Mouse (Mus musculus): ENCODE data around the gene Gm609. TPM values are rescaled to one million over a fixed set of nuclear protein-coding genes. Genes with fewer than 3 reads are reported as not detected.
A peak's percentile ranks its signal among the peaks of the same experiment; 100 is the strongest.
"Not testable (repeated sequence)": the region's sequence is repeated elsewhere in the genome, so short reads cannot be mapped to it uniquely, and the experiment has no call there.

The Gm609 gene
- polyA plus RNA-seq (2012; rRNA removed) (0.03 TPM in 1 of 2 replicates, not detected in the other), polyA plus RNA-seq (2014; fragmentation: Nextera tagmentation; extraction: Ambion mirVana) (not detected in 2 replicates)

DNA sequence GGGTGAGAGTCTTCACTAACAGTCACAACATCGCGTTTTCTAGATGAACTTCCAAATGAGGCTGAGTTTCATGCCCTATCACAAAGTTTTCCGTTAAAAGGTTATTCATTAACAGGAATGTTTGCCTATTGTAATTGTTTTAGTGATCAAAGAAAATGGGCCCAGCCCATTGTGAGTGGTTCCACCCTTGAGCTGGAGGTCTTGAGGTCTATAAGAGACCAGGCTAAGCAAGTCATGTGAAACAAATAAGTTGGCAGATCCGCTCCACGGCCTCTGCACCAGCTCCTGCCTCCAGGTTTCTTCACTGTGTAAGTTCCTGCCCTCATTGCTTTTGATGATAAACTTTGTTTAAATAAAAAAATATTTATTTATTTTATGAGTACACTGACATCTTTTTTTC is at the start of gene Gm609:
Gene Gm609, minus strand, starts transcription at position 43 of the 400 bp plus-strand sequence.
- Histone ChIP-seq H3K4me2 (ENCODE audit: low read depth) (no peak within 1 kb of the TSS), H3K9me3 (ENCODE audit: control insufficient read depth, low read length) (no peaks in the 10 kb centered on the region), H3K27me3 (ENCODE audit: control insufficient read depth, insufficient read depth, low read length) (no peaks in the 10 kb centered on the region), H3K4me1 (replicated peaks; ENCODE audit: control insufficient read depth in 2 of 2, insufficient read depth in 2 of 2, low read length in 1 of 2) (no peaks in the 10 kb centered on the region), H3K4me3 (ENCODE audit: insufficient read depth in 1 of 2, low read depth in 2 of 2, low read length in 2 of 2) (no peak within 1 kb of the TSS), H3K36me3 (replicated peaks; ENCODE audit: control insufficient read depth, insufficient read depth, low read depth) (no peaks in the 10 kb centered on the region), H3K27ac (no peak within 1 kb of the TSS), H3K9ac (replicated peaks) (no peak within 1 kb of the TSS)
- 64% methylated on average over 5 of the region's 5 CpGs for WGBS (ENCODE audit: insufficient replicate concordance)
- DNase-seq (ENCODE audit: low read depth in 3 of 3, low spot score in 3 of 3) (no peak), ATAC-seq (ENCODE audit: insufficient read depth) (no peak)
- TF ChIP-seq EP300 (IDR thresholded peaks at IDR 0.05; ENCODE audit: low read depth) = no peak
- no peak for TF ChIP-seq CTCF (IDR thresholded peaks at IDR 0.05; ENCODE audit: low read depth)

DNA sequence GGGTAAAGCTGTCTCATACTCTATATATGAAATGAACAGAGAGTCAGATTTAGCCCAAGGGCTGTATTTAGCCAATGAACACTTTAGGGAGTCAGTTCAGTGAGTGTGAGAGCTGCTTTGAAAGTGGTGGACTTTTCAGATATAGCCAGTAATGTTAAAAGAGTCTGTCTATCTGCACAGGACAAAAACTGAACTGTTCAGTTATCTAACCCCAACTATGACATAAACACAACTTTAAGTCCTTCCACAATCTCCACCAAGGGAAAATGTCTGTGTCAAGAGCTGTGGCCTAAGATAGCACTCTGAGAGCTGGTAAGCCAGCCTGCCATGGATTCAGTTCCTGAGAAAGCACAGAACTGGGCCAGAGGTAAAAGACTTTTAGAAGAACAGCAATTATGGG is 49.3 kb upstream of the Gm609 start:
- peak; percentile 31 for ATAC-seq (ENCODE audit: insufficient read depth)
- no peak for DNase-seq (ENCODE audit: low read depth in 3 of 3, low spot score in 3 of 3)
- Histone ChIP-seq H3K27me3 (ENCODE audit: control insufficient read depth, insufficient read depth, low read length) (no peaks in the 10 kb centered on the region), H3K27ac (no peak overlapping the region), H3K36me3 (replicated peaks; ENCODE audit: control insufficient read depth, insufficient read depth, low read depth) (no peaks in the 10 kb centered on the region), H3K4me3 (ENCODE audit: insufficient read depth in 1 of 2, low read depth in 2 of 2, low read length in 2 of 2) (no peak overlapping the region), H3K9ac (replicated peaks) (no peak overlapping the region), H3K4me2 (ENCODE audit: low read depth) (no peak overlapping the region), H3K4me1 (replicated peaks; ENCODE audit: control insufficient read depth in 2 of 2, insufficient read depth in 2 of 2, low read length in 1 of 2) (no peaks in the 10 kb centered on the region), H3K9me3 (ENCODE audit: control insufficient read depth, low read length) (no peaks in the 10 kb centered on the region)
- no peak for TF ChIP-seq EP300 (IDR thresholded peaks at IDR 0.05; ENCODE audit: low read depth)
- TF ChIP-seq CTCF (IDR thresholded peaks at IDR 0.05; ENCODE audit: low read depth) = no peak

DNA sequence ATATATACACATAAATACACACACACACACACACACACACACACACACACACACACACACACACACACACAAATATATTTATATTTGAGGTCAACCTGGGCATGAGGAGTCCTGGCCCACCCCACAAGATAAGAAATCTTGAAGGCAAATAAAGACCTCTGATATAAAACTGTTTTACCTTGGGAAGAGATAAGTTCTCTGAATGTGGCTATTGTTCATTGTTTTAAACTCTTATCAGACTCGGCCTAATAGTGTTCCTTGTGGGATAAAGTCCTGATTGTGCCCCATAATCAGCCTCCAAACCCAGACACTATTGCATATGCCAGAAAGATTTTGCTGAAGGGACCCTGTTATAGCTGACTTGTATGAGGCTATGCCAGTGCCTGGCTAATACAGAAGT is 45.6 kb upstream of the Gm609 start:
- not testable (repeated sequence) for H3K27me3 ChIP-seq (ENCODE audit: control insufficient read depth, insufficient read depth, low read length); ATAC-seq (ENCODE audit: insufficient read depth)
- 34% methylated on average over 1 of the region's 1 CpGs for WGBS (ENCODE audit: insufficient replicate concordance)

DNA sequence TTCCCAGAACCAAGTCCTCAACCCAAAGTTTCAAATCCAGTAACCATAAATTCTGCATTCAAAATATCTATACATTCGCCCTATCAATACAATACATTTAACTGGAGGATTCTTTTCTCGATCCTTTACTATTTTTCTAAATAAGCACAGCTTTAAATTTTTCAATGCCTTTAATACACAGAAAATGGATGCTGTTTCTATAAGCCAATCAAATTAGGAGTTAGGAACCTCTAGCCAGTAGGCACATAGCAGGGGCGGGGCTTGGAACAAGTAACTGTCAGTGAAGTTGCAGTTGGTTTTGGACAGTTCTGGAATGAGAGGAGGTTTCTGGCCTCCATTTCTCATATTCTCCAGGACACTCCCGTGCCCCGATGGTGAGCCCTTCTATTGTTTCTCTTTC is 42.2 kb upstream of the Gm609 start, which contains the start of gene Slc9c1:
Gene Slc9c1, plus strand, starts transcription at position 301 of the 400 bp plus-strand sequence.
- TF ChIP-seq EP300 (IDR thresholded peaks at IDR 0.05; ENCODE audit: low read depth) = no peak
- no peak for TF ChIP-seq CTCF (IDR thresholded peaks at IDR 0.05; ENCODE audit: low read depth)
- no peak within 1 kb of the TSS for H3K4me2 ChIP-seq (ENCODE audit: low read depth)
- no peak within 1 kb of the TSS for H3K9ac ChIP-seq (replicated peaks)
- no peaks in the 10 kb centered on the region for H3K4me1 ChIP-seq (replicated peaks; ENCODE audit: control insufficient read depth in 2 of 2, insufficient read depth in 2 of 2, low read length in 1 of 2)
- no peak for ATAC-seq (ENCODE audit: insufficient read depth)
- H3K4me3 ChIP-seq (ENCODE audit: insufficient read depth in 1 of 2, low read depth in 2 of 2, low read length in 2 of 2) = no peak within 1 kb of the TSS
- no peak for DNase-seq (ENCODE audit: low read depth in 3 of 3, low spot score in 3 of 3)
- H3K36me3 ChIP-seq (replicated peaks; ENCODE audit: control insufficient read depth, insufficient read depth, low read depth) = no peaks in the 10 kb centered on the region
- no peak within 1 kb of the TSS for H3K27ac ChIP-seq
- H3K27me3 ChIP-seq (ENCODE audit: control insufficient read depth, insufficient read depth, low read length) = no peaks in the 10 kb centered on the region
- H3K9me3 ChIP-seq (ENCODE audit: control insufficient read depth, low read length) = no peaks in the 10 kb centered on the region
- 67% methylated on average over 5 of the region's 5 CpGs for WGBS (ENCODE audit: insufficient replicate concordance)

More for the DNA sequence above, 45.6 kb upstream of the Gm609 start:
- H3K9me3 ChIP-seq (ENCODE audit: control insufficient read depth, low read length); H3K4me3 ChIP-seq (ENCODE audit: insufficient read depth in 1 of 2, low read depth in 2 of 2, low read length in 2 of 2); H3K9ac ChIP-seq (replicated peaks); H3K4me1 ChIP-seq (replicated peaks; ENCODE audit: control insufficient read depth in 2 of 2, insufficient read depth in 2 of 2, low read length in 1 of 2); H3K36me3 ChIP-seq (replicated peaks; ENCODE audit: control insufficient read depth, insufficient read depth, low read depth); H3K4me2 ChIP-seq (ENCODE audit: low read depth); DNase-seq (ENCODE audit: low read depth in 3 of 3, low spot score in 3 of 3); H3K27ac ChIP-seq: not testable (repeated sequence)

DNA sequence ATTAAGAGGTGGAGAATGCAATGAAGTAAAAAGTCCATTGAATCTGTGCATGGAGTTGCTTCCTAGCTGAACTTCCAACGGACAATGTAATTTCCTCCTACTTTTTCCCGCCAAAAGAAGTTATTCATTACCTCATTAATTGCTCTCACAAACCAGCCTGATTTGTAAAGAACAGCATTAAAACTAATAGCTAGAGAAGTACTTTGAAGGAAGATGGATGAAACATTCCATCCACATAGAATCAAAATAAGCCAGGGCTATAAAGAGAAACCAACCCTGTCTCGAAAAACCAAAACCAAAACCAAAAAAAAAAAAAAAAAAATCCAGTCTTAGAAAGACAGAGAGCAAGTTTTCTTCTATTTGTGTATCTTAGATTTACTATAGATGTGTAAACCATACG is 39.2 kb upstream of the Gm609 start, which contains the start of gene Gm17783:
Gene Gm17783, minus strand, starts transcription at position 101 of the 400 bp plus-strand sequence.
- H3K4me3 ChIP-seq (ENCODE audit: insufficient read depth in 1 of 2, low read depth in 2 of 2, low read length in 2 of 2) = no peak within 1 kb of the TSS
- no peak within 1 kb of the TSS for H3K9ac ChIP-seq (replicated peaks)
- 62% methylated on average over 4 of the region's 4 CpGs for WGBS (ENCODE audit: insufficient replicate concordance)
- H3K9me3 ChIP-seq (ENCODE audit: control insufficient read depth, low read length) = no peaks in the 10 kb centered on the region
- no peaks in the 10 kb centered on the region for H3K4me1 ChIP-seq (replicated peaks; ENCODE audit: control insufficient read depth in 2 of 2, insufficient read depth in 2 of 2, low read length in 1 of 2)
- H3K36me3 ChIP-seq (replicated peaks; ENCODE audit: control insufficient read depth, insufficient read depth, low read depth) = no peaks in the 10 kb centered on the region
- TF ChIP-seq CTCF (IDR thresholded peaks at IDR 0.05; ENCODE audit: low read depth) (no peak), EP300 (IDR thresholded peaks at IDR 0.05; ENCODE audit: low read depth) (no peak)
- DNase-seq (ENCODE audit: low read depth in 3 of 3, low spot score in 3 of 3) = no peak
- H3K27ac ChIP-seq = no peak within 1 kb of the TSS
- H3K4me2 ChIP-seq (ENCODE audit: low read depth) = no peak within 1 kb of the TSS
- H3K27me3 ChIP-seq (ENCODE audit: control insufficient read depth, insufficient read depth, low read length) = no peaks in the 10 kb centered on the region
- no peak for ATAC-seq (ENCODE audit: insufficient read depth)
